Comparison of ENCODE assay signal across 7 mouse cellular contexts in genomic region chr12:15811682-15812081, GRCm38 (mm10). TPM values are rescaled to one million over a fixed set of nuclear protein-coding genes. Genes with fewer than 3 reads are reported as not detected.
DNase-seq lines count a peak whose midpoint lies in the region; ATAC-seq and TF ChIP-seq lines count a peak whose summit lies in the region.

No protein-coding gene starts in this region.

- no peaks in the 10 kb centered on the region for H3K9me3 ChIP-seq in ES-E14 (ENCODE audit: control insufficient read depth, insufficient read depth, low read depth, low read length)
- H3K9me3 ChIP-seq in heart, embryonic 16.5 days (replicated peaks; ENCODE audit: control insufficient read depth, low read length), result no peaks in the 10 kb centered on the region

- peak overlapping the region; percentile 85 for H3K4me2 ChIP-seq in heart, embryonic 16.5 days (ENCODE audit: low read depth, low read length)

- H3K36me3 ChIP-seq in ES-E14 (ENCODE audit: control insufficient read depth, insufficient read depth, low read length, poor library complexity, severe bottlenecking), result no peaks in the 10 kb centered on the region
- peaks cover 22% of the 10 kb centered on the region for H3K36me3 ChIP-seq in heart, embryonic 16.5 days (ENCODE audit: control insufficient read depth, insufficient read depth)

- 17% methylated on average over 4 of the region's 4 CpGs for WGBS in heart, embryonic 16.5 days

- no peaks in the 10 kb centered on the region for H3K27me3 ChIP-seq in heart, embryonic 16.5 days (ENCODE audit: control insufficient read depth, insufficient read depth, low read length)

- in situ Hi-C loops in ES-E14 (cut with MboI; ENCODE audit: low sequenced_read_pairs in 2 of 2, unreplicated experiment in 2 of 2), result no loop called here

- H3K9ac ChIP-seq in ES-E14 (ENCODE audit: insufficient read depth, low read depth, low read length, poor library complexity, severe bottlenecking), result no peak overlapping the region
- H3K9ac ChIP-seq in heart, embryonic 16.5 days (ENCODE audit: low read length), result peak overlapping the region; percentile 90

- no peak overlapping the region for H3K27ac ChIP-seq in ES-E14 (ENCODE audit: insufficient read depth, low read depth, low read length, poor library complexity, severe bottlenecking)
- peak overlapping the region; percentile 91 for H3K27ac ChIP-seq in brown adipose tissue, adult 24 weeks (replicated peaks; ENCODE audit: low read depth, low read length)
- H3K27ac ChIP-seq in heart, embryonic 16.5 days (ENCODE audit: low read length), result peak overlapping the region; percentile 91

- no peak for ATAC-seq in heart, embryonic 16.5 days (replicated peaks; ENCODE audit: extremely low read depth, insufficient read depth, low FRiP score)

- no peak for DNase-seq in ES-E14 (ENCODE audit: low read depth, low spot score)
- peak; percentile 52 to 56 for DNase-seq in kidney, postnatal 25 days
- peak; percentile 54 for DNase-seq in neural tube, embryonic 10.5 days (ENCODE audit: extremely low spot score, low spot score)
- DNase-seq in adrenal gland, adult 18-20 months (ENCODE audit: low spot score in 2 of 2), result no peak
- DNase-seq in adipocyte (ENCODE audit: low spot score), result no peak

- H3K4me3 ChIP-seq in ES-E14 (ENCODE audit: insufficient read depth in 1 of 2, low read depth in 1 of 2, low read length in 2 of 2, poor library complexity in 1 of 2, severe bottlenecking in 1 of 2), result no peak overlapping the region
- H3K4me3 ChIP-seq in brown adipose tissue, adult 24 weeks (ENCODE audit: insufficient read depth, low read depth, low read length), result peak overlapping the region; percentile 41
- peak overlapping the region; percentile 75 for H3K4me3 ChIP-seq in heart, embryonic 16.5 days (ENCODE audit: low read length)

- H3K4me1 ChIP-seq in ES-E14 (ENCODE audit: control insufficient read depth in 2 of 2, insufficient read depth in 2 of 2, low read length in 2 of 2, poor library complexity in 1 of 2), result peaks cover 0 to 2% of the 10 kb centered on the region in 2 experiments; a peak in 1 of 4 replicates
- H3K4me1 ChIP-seq in brown adipose tissue, adult 24 weeks (ENCODE audit: control insufficient read depth, insufficient read depth, insufficient read length, low read length), result peaks cover 7% of the 10 kb centered on the region
- H3K4me1 ChIP-seq in heart, embryonic 16.5 days (ENCODE audit: control insufficient read depth, insufficient read depth, low read length), result peaks cover 28% of the 10 kb centered on the region

TF ChIP-seq in ES-E14, 5 proteins besides CTCF, POLR2A, EP300 and RAD21:
- TF ChIP-seq MAFK (IDR thresholded peaks at IDR 0.05; ENCODE audit: insufficient read depth, low read depth, low read length), result no peak
- no peak for TF ChIP-seq CHD2 (IDR thresholded peaks at IDR 0.05; ENCODE audit: low read depth, low read length)
- no peak for TF ChIP-seq ZC3H11A (IDR thresholded peaks at IDR 0.05; ENCODE audit: borderline replicate concordance, low read depth, low read length)
- TF ChIP-seq HCFC1 (IDR thresholded peaks at IDR 0.05; ENCODE audit: borderline replicate concordance, insufficient read depth, low read length), result no peak
- TF ChIP-seq ZNF384 (IDR thresholded peaks at IDR 0.05; ENCODE audit: low read depth, low read length), result peak; percentile 66; the same call in 1 of the 2 replicates

RNA-seq across cellular contexts. Expression of gene Trib2, which starts 5.0 kb away (rescaled TPM):
- 3.2 and 5.1 TPM in 2 replicates for total RNA-seq in ES-E14 (2012; rRNA removed)
- polyA plus RNA-seq in brown adipose tissue, adult 24 weeks (2012; ENCODE audit: insufficient read depth, insufficient read length, missing spikeins), result 2.9 and 6.3 TPM in 2 replicates
- 52.7 and 53.8 TPM in 2 replicates for polyA plus RNA-seq in heart, embryonic 16.5 days (2015; fragmentation: Nextera tagmentation; extraction: Ambion mirVana)
- total RNA-seq in adrenal gland, adult 18-20 months (2021), result 10 to 100 TPM; 11.4 to 14.7 TPM

Comparison
In these comparisons a context has a peak if more than half of its experiments do, and no peak if none do; other contexts are left out.
1. DNase-seq: peak in kidney, postnatal 25 days (2 of 2) and neural tube, embryonic 10.5 days (single experiment); none in ES-E14 (single experiment), adrenal gland, adult 18-20 months (0 of 2) and adipocyte (single experiment).
2. H3K4me3 ChIP-seq: peak in brown adipose tissue, adult 24 weeks (single experiment) and heart, embryonic 16.5 days (single experiment); none in ES-E14 (0 of 2).